Mouse (Mus musculus): ENCODE results near the gene Grip2. TPM values are rescaled to one million over a fixed set of nuclear protein-coding genes. Genes with fewer than 3 reads are reported as not detected.

The Grip2 gene
- total RNA-seq, 1 experiment from 2014 or later = not detected

- no peak for ATAC-seq (replicated peaks; ENCODE audit: insufficient number of reproducible peaks, low FRiP score, low TSS enrichment, poor library complexity, severe bottlenecking)
Measured at GRCm38 (mm10) chr6:91713370-91713896, 113.6 kb downstream of the Grip2 start.

GRCm38 (mm10) chr6:91712855-91713331 is 114.2 kb downstream of the Grip2 start:
- peak; percentile 90 for ATAC-seq (replicated peaks; ENCODE audit: insufficient number of reproducible peaks, low FRiP score, low TSS enrichment, poor library complexity, severe bottlenecking)

DNA sequence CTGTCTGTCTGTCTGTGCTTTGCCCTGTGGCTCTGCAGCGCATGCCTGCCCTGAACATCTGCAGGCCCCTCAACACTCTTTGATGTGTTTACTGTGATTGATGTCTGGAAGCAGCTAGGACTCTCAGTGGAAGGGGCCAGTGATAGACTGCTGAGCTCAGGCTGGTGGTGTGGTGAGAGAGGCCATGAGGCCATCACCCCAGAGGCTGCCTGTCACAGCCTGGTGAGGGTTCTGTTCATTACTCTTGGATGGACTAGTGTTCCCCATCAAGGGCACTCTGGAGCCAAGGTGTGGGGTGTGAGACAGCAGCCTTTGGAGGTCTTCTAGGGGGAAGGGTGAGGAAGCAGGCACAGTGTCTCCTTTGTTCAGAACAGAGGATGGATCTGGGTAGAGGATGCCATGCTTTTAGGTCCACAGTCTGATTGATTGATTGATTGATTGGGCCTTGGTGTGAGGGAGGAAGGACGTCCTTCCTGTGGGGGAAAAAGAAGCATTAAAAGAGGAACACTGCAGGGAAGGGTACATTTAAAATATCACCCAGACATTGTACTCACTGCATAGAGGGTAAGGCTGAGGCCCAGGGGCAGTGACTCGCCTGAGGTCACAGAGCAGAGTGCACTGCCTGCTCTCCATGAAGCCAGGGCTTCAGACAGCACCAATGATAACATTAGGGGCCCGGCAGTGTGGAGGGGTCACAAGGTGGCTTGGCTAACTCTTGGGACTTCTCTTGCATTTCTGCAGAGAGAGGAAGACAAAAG is 114.8 kb downstream of the Grip2 start:
- no peak; the same call in 1 of the 2 replicates for ATAC-seq (replicated peaks; ENCODE audit: insufficient number of reproducible peaks, low FRiP score, low TSS enrichment, poor library complexity, severe bottlenecking)

Other genes with a start within 250 kb of the Grip2 start
- 63.2 to 87.6 TPM (median 76.2 TPM) in 3 replicates for gene Slc6a6, start 143.2 kb downstream of the Grip2 start, total RNA-seq (2017)
- gene Ccdc174, start 50.8 kb upstream of the Grip2 start, total RNA-seq (2017) = 67.8 to 127 TPM (median 94.6 TPM) in 3 replicates
- gene 4930590J08Rik, start 75.6 kb upstream of the Grip2 start, total RNA-seq (2017) = 0.43 to 2.3 TPM in 2 of 3 replicates, not detected in the other
- 0.10 to 0.21 TPM in 2 of 3 replicates, not detected in the other for gene Fgd5, start 151.6 kb upstream of the Grip2 start, total RNA-seq (2017)